Mouse (Mus musculus): ENCODE measurements around the gene Atg7. TPM values are rescaled to one million over a fixed set of nuclear protein-coding genes. Genes with fewer than 3 reads are reported as not detected.

The Atg7 gene
- total and polyA plus RNA-seq, 3 experiments = 11.1 to 15.7 (median 14.8) TPM

DNA sequence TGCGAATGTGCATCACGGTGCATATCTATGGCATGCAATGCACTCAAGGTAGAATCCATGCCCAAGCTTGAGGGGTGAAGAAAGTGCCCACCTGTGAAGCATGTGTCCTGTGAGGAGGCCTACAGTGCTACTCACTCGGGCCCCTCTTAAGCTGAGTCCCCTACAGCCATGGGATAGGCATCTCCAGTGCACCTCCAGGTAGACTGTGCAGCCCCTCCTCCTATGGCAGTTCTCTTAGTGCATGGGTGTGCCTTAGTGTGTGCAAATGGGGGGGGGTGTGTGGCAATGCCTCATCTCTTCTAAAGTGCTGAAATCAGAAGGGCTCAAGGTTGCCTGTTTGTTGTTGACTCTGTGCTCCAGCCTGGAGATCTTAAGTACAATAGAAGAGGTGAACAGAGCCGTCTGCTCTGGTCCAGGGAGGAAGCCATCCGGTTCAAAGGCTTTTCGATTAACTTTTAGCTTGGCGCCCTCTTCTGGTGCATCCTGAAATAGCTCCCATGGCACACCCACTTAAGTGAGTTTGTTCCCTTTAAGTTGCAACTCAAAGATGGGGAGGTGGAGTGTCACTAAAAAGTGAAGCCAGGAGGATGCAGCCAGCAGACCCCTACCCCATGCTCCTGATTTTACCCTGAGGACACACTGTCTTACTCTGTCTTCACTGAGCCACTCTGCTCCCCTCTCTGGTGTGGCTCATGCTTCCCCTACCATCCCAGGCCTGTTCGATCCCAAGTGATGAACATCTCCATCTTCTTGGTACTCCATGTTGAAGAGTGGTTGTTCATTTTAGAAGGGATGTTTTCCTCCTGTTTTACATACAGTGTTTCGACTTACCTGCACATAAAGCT, 55.0 kb downstream of the Atg7 start:
- dilution Hi-C loops (cut with MboI; ENCODE audit: extremely low pct_ligation_motif_present, extremely low pct_unique_long_range_greater_than_20kb, low sequenced_read_pairs) = no loop called here
- no peaks in the 10 kb centered on the region for H3K27me3 ChIP-seq (replicated peaks)
- peak; percentile 64 for DNase-seq (ENCODE audit: extremely low read depth)
- H3K9ac ChIP-seq (ENCODE audit: insufficient read depth, low read depth) = no peak overlapping the region
- no peaks in the 10 kb centered on the region for H3K4me1 ChIP-seq (ENCODE audit: control insufficient read depth in 1 of 2, insufficient read depth in 2 of 2)
- H3K27ac ChIP-seq (ENCODE audit: insufficient read depth, low read depth) = no peak overlapping the region
- H3K4me3 ChIP-seq (replicated peaks in 1 of 3; ENCODE audit: low read depth in 2 of 3, low read length in 2 of 3, poor library complexity in 1 of 3) = no peak overlapping the region
- H3K4me2 ChIP-seq (ENCODE audit: insufficient read depth, low read depth, poor library complexity, severe bottlenecking) = no peak overlapping the region
- H3K36me3 ChIP-seq (replicated peaks in 1 of 2; ENCODE audit: control insufficient read depth in 1 of 2, insufficient read depth in 1 of 2, low read length in 1 of 2) = peaks cover 16 to 68% of the 10 kb centered on the region in 2 experiments
- no peaks in the 10 kb centered on the region for H3K79me2 ChIP-seq (replicated peaks; ENCODE audit: control insufficient read depth, extremely low read depth, insufficient read depth, poor library complexity, severe bottlenecking)
- TF ChIP-seq ZNF384 (IDR thresholded peaks at IDR 0.05; ENCODE audit: low read depth, low read length) (no peak), CTCF (conservative IDR thresholded peaks at IDR 0.05 in 1 of 2, IDR thresholded peaks at IDR 0.05 in 1 of 2; ENCODE audit: low read depth in 2 of 2, low read length in 2 of 2) (peak; percentile 77 to 78), SMC3 (IDR thresholded peaks at IDR 0.05; ENCODE audit: low read depth, low read length) (peak; percentile 70), NELFE (IDR thresholded peaks at IDR 0.05; ENCODE audit: low read depth, low read length) (no peak), RAD21 (IDR thresholded peaks at IDR 0.05; ENCODE audit: low read depth, low read length) (peak; percentile 84), USF2 (conservative IDR thresholded peaks at IDR 0.05; ENCODE audit: low read depth, low read length) (no peak), ZC3H11A (IDR thresholded peaks at IDR 0.05; ENCODE audit: low read depth, low read length) (peak; percentile 8; the same call in 1 of the 2 replicates), MAFK (IDR thresholded peaks at IDR 0.05; ENCODE audit: insufficient replicate concordance, low read length) (no peak)
- H3K9me3 ChIP-seq (replicated peaks; ENCODE audit: low read length) = peaks cover 2% of the 10 kb centered on the region
- in situ Hi-C loops (cut with MboI; ENCODE audit: low pct_ligation_motif_present, low pct_unique_long_range_greater_than_20kb, low sequenced_read_pairs) = loop anchor here (25.0 kb wide), 2 partner anchors 236 to 361 kb away; no protein-coding TSS in a partner anchor

DNA sequence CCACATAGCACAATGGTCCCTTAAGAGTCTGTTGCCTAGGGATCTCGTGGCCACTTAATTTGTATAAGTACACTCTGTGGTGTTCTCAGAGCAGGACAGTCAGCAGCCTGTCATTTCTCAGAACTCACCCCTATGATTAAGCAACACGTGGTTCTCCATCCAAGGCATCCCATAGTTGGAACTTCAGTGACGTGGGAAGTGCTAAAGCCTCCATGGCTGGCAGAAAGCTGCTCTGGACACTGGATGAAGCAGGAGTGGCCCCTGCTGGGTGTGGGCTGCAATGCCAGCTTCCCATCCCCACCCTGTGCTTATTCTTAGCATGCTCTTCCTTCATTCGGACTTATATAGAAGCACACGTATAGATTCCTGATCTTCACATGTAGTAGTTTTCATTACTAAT, 55.7 kb downstream of the Atg7 start:
- DNase-seq (ENCODE audit: extremely low read depth) = no peak
- Histone ChIP-seq H3K4me3 (replicated peaks in 1 of 3; ENCODE audit: low read depth in 2 of 3, low read length in 2 of 3, poor library complexity in 1 of 3) (no peak overlapping the region), H3K27ac (ENCODE audit: insufficient read depth, low read depth) (no peak overlapping the region), H3K9ac (ENCODE audit: insufficient read depth, low read depth) (no peak overlapping the region), H3K79me2 (replicated peaks; ENCODE audit: control insufficient read depth, extremely low read depth, insufficient read depth, poor library complexity, severe bottlenecking) (no peaks in the 10 kb centered on the region), H3K4me1 (ENCODE audit: control insufficient read depth in 1 of 2, insufficient read depth in 2 of 2) (no peaks in the 10 kb centered on the region), H3K4me2 (ENCODE audit: insufficient read depth, low read depth, poor library complexity, severe bottlenecking) (no peak overlapping the region), H3K9me3 (replicated peaks; ENCODE audit: low read length) (peaks cover 2% of the 10 kb centered on the region), H3K36me3 (replicated peaks in 1 of 2; ENCODE audit: control insufficient read depth in 1 of 2, insufficient read depth in 1 of 2, low read length in 1 of 2) (peaks cover 18 to 70% of the 10 kb centered on the region in 2 experiments), H3K27me3 (replicated peaks) (no peaks in the 10 kb centered on the region)
- no peak for TF ChIP-seq MYC (IDR thresholded peaks at IDR 0.05; ENCODE audit: low read depth, low read length)
- peak; percentile 3 for TF ChIP-seq RAD21 (IDR thresholded peaks at IDR 0.05; ENCODE audit: low read depth, low read length)
- 0 out of 4 replicates have a peak, but pooled peaks of 1 of the 2 experiments have one; percentile 15 for TF ChIP-seq CTCF (conservative IDR thresholded peaks at IDR 0.05 in 1 of 2, IDR thresholded peaks at IDR 0.05 in 1 of 2; ENCODE audit: low read depth in 2 of 2, low read length in 2 of 2)
- TF ChIP-seq SMC3 (IDR thresholded peaks at IDR 0.05; ENCODE audit: low read depth, low read length) = no peak
- dilution Hi-C loops (cut with MboI; ENCODE audit: extremely low pct_ligation_motif_present, extremely low pct_unique_long_range_greater_than_20kb, low sequenced_read_pairs) (no loop called here), in situ Hi-C loops (cut with MboI; ENCODE audit: low pct_ligation_motif_present, low pct_unique_long_range_greater_than_20kb, low sequenced_read_pairs) (loop anchor here (25.0 kb wide), 2 partner anchors 236 to 361 kb away; no protein-coding TSS in a partner anchor)

DNA sequence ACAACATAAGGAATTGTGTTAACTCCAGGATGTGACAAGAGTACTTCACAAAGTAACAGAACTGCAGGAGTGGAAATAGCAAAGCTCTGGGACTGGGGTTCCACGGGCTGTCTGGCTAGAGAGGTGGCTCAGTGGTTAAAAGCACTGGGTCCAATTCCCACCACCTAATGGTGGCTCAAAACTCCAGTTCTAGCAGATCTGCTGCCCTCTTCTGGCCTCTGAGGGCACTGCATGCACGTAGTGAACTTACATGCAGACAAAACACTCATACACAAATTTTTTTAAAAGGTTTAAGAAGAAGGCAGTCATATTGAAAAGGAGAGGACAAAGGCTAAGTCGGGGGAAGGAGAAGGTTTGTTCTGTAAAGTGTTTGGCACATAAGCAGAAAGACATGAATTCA, 57.8 kb downstream of the Atg7 start:
- Histone ChIP-seq H3K4me3 (replicated peaks in 1 of 3; ENCODE audit: low read depth in 2 of 3, low read length in 2 of 3, poor library complexity in 1 of 3) (no peak overlapping the region), H3K4me2 (ENCODE audit: insufficient read depth, low read depth, poor library complexity, severe bottlenecking) (no peak overlapping the region), H3K36me3 (replicated peaks in 1 of 2; ENCODE audit: control insufficient read depth in 1 of 2, insufficient read depth in 1 of 2, low read length in 1 of 2) (peaks cover 26 to 81% of the 10 kb centered on the region in 2 experiments), H3K27me3 (replicated peaks) (no peaks in the 10 kb centered on the region), H3K9me3 (replicated peaks; ENCODE audit: low read length) (peaks cover 2% of the 10 kb centered on the region), H3K9ac (ENCODE audit: insufficient read depth, low read depth) (no peak overlapping the region), H3K27ac (ENCODE audit: insufficient read depth, low read depth) (no peak overlapping the region), H3K79me2 (replicated peaks; ENCODE audit: control insufficient read depth, extremely low read depth, insufficient read depth, poor library complexity, severe bottlenecking) (no peaks in the 10 kb centered on the region), H3K4me1 (ENCODE audit: control insufficient read depth in 1 of 2, insufficient read depth in 2 of 2) (no peaks in the 10 kb centered on the region)
- dilution Hi-C loops (cut with MboI; ENCODE audit: extremely low pct_ligation_motif_present, extremely low pct_unique_long_range_greater_than_20kb, low sequenced_read_pairs) = no loop called here
- TF ChIP-seq RAD21 (IDR thresholded peaks at IDR 0.05; ENCODE audit: low read depth, low read length) (peak; percentile 4), ETS1 (conservative IDR thresholded peaks at IDR 0.05; ENCODE audit: low read depth, low read length) (no peak), CTCF (conservative IDR thresholded peaks at IDR 0.05 in 1 of 2, IDR thresholded peaks at IDR 0.05 in 1 of 2; ENCODE audit: low read depth in 2 of 2, low read length in 2 of 2) (peak; percentile 41 to 51; a peak in 3 of 4 replicates), SMC3 (IDR thresholded peaks at IDR 0.05; ENCODE audit: low read depth, low read length) (peak; percentile 31; the same call in 1 of the 2 replicates)
- peak; percentile 24 for DNase-seq (ENCODE audit: extremely low read depth)
- in situ Hi-C loops (cut with MboI; ENCODE audit: low pct_ligation_motif_present, low pct_unique_long_range_greater_than_20kb, low sequenced_read_pairs) = no loop called here
